8 mouse cellular contexts compared by ENCODE assay signal in the genomic region with DNA sequence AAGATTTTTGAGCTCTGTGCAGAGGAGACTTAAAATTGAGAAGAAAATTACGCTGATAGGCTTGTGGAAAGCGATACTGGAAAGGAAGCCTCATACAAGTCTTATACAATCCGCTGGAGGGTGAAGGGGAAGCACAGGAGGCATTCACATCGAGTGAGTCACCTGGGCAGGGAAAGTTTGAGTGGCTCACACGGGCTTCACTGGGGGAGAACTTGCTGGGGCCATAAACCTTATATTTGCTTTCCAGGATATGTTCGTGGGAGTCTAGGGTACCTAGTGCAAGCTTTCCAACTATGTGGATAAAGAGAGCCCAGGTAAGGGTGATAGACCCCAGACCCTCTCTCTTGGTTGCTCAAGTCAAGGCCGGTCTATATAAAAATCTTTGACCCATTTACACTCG.
DNase-seq lines count a peak whose midpoint lies in the region; ATAC-seq lines count a peak whose summit lies in the region.

No protein-coding gene starts in this region.

- ATAC-seq in heart, embryonic 15.5 days (replicated peaks; ENCODE audit: insufficient number of reproducible peaks, insufficient read depth, low FRiP score, low read depth): no peak
- no peak for ATAC-seq in forebrain, embryonic 15.5 days (replicated peaks)
- no peak for ATAC-seq in liver, embryonic 12.5 days
- no peak for ATAC-seq in neural tube, embryonic 12.5 days (ENCODE audit: low FRiP score, low read depth)
- no peak for ATAC-seq in erythroid progenitor cell, adult 5-6 weeks (replicated peaks; ENCODE audit: low FRiP score, poor library complexity, severe bottlenecking)

- no peak for DNase-seq in heart, postnatal 10 days
- no peak for DNase-seq in adrenal gland, postnatal 10 days
- DNase-seq in thymus, postnatal 25 days: no peak

- H3K27me3 ChIP-seq in heart, embryonic 15.5 days: 0 out of 2 replicates have a peak, but pooled peaks cover 3% of the 10 kb centered on the region
- H3K27me3 ChIP-seq in forebrain, embryonic 15.5 days: no peaks in the 10 kb centered on the region
- H3K27me3 ChIP-seq in liver, embryonic 12.5 days (replicated peaks): no peaks in the 10 kb centered on the region
- H3K27me3 ChIP-seq in neural tube, embryonic 12.5 days (replicated peaks): no peaks in the 10 kb centered on the region

- peaks cover 22% of the 10 kb centered on the region for H3K4me1 ChIP-seq in heart, embryonic 15.5 days (replicated peaks)
- peaks cover 8% of the 10 kb centered on the region for H3K4me1 ChIP-seq in forebrain, embryonic 15.5 days
- no peaks in the 10 kb centered on the region for H3K4me1 ChIP-seq in liver, embryonic 12.5 days
- peaks cover 24% of the 10 kb centered on the region for H3K4me1 ChIP-seq in neural tube, embryonic 12.5 days

- WGBS in heart, embryonic 15.5 days: 25% methylated on average over 8 of the region's 8 CpGs
- 14% methylated on average over 8 of the region's 8 CpGs for WGBS in forebrain, embryonic 15.5 days
- WGBS in liver, embryonic 12.5 days (ENCODE audit: insufficient replicate concordance): 18% methylated on average over 8 of the region's 8 CpGs
- 7% methylated on average over 8 of the region's 8 CpGs for WGBS in neural tube, embryonic 12.5 days

- H3K4me3 ChIP-seq in heart, embryonic 15.5 days: peak overlapping the region; percentile 23; the same call in 1 of the 2 replicates
- no peak overlapping the region for H3K4me3 ChIP-seq in forebrain, embryonic 15.5 days
- peak overlapping the region; percentile 5; the same call in 1 of the 2 replicates for H3K4me3 ChIP-seq in liver, embryonic 12.5 days
- no peak overlapping the region for H3K4me3 ChIP-seq in neural tube, embryonic 12.5 days

- intact Hi-C loops in heart, postnatal 10 days (cut with DNase I): no loop called here

- peak overlapping the region; percentile 55 for H3K4me2 ChIP-seq in heart, embryonic 15.5 days
- H3K4me2 ChIP-seq in forebrain, embryonic 15.5 days (replicated peaks): peak overlapping the region; percentile 33
- peak overlapping the region; percentile 36 for H3K4me2 ChIP-seq in liver, embryonic 12.5 days
- H3K4me2 ChIP-seq in neural tube, embryonic 12.5 days (replicated peaks): peak overlapping the region; percentile 46

- no peaks in the 10 kb centered on the region for H3K9me3 ChIP-seq in heart, embryonic 15.5 days (replicated peaks)
- no peaks in the 10 kb centered on the region for H3K9me3 ChIP-seq in forebrain, embryonic 15.5 days
- no peaks in the 10 kb centered on the region for H3K9me3 ChIP-seq in liver, embryonic 12.5 days (replicated peaks)
- H3K9me3 ChIP-seq in neural tube, embryonic 12.5 days: no peaks in the 10 kb centered on the region

- no peak overlapping the region for H3K27ac ChIP-seq in heart, embryonic 15.5 days
- H3K27ac ChIP-seq in forebrain, embryonic 15.5 days (replicated peaks): no peak overlapping the region
- H3K27ac ChIP-seq in liver, embryonic 12.5 days: no peak overlapping the region
- H3K27ac ChIP-seq in neural tube, embryonic 12.5 days: peak overlapping the region; percentile 3; the same call in 1 of the 2 replicates

- no peaks in the 10 kb centered on the region for H3K36me3 ChIP-seq in heart, embryonic 15.5 days
- no peaks in the 10 kb centered on the region for H3K36me3 ChIP-seq in forebrain, embryonic 15.5 days
- H3K36me3 ChIP-seq in liver, embryonic 12.5 days: no peaks in the 10 kb centered on the region
- H3K36me3 ChIP-seq in neural tube, embryonic 12.5 days: no peaks in the 10 kb centered on the region

- H3K9ac ChIP-seq in heart, embryonic 15.5 days: no peak overlapping the region
- peak overlapping the region; percentile 11; the same call in 1 of the 2 replicates for H3K9ac ChIP-seq in forebrain, embryonic 15.5 days (replicated peaks)
- H3K9ac ChIP-seq in liver, embryonic 12.5 days: no peak overlapping the region
- H3K9ac ChIP-seq in neural tube, embryonic 12.5 days: no peak overlapping the region

Comparison
In these comparisons a context has a peak if more than half of its experiments do, and no peak if none do; other contexts are left out.
1. H3K4me3 ChIP-seq: peak in heart, embryonic 15.5 days (single experiment) and liver, embryonic 12.5 days (single experiment); none in forebrain, embryonic 15.5 days (single experiment) and neural tube, embryonic 12.5 days (single experiment).
2. Peak in every context shown above with its lines, with median percentiles within 50 percentile points of each other: H3K4me2 ChIP-seq.